Mouse (Mus musculus): ENCODE measurements around the gene Selenot.

DNA sequence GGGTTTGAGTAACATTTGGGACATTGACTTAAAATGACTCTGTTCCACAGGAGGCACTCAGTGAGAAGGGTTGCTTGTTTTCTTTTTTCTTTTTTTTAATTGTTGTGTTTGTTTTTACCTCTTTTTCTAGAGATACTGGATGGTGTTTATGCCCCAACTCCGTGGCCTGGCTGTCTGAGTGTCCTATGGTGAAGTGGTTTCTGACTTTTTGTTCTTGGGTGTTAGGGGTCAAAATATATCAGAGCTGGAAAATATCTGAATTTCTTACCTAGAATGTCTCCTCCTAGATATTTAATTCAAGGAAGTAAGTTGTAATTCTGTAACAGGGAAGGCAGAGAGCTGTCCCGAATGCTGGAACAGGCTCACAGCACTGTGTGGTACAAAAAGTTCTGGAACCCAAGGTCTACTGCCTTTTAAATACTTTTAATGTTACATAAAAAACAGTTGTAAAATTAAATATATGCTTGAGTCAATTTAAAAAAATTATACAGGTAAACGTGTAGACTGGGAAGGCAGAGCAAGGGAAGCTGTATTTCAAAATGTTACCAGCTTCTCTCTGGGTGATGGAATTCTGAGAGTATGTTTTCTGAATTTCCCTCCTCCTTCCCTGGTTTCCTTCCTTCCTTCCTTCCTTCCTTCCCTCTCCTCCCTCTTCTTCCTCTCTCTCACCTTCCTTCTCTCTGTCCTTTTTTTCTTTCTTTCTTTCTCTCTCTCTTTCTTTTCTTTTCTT is 46.4 kb downstream of the Selenot start:
- TF ChIP-seq POLR2A (IDR thresholded peaks at IDR 0.05; ENCODE audit: control insufficient read depth, low read depth, low read length), result no peak
- no peak for TF ChIP-seq CTCF (IDR thresholded peaks at IDR 0.05; ENCODE audit: control insufficient read depth, insufficient read depth, insufficient replicate concordance, low read depth, low read length)

Measured in testis, adult 2 months (tissue).